Mouse (Mus musculus): Measurements from ENCODE around the gene Gcn1l1. TPM values are rescaled to one million over a fixed set of nuclear protein-coding genes. Genes with fewer than 3 reads are reported as not detected.

The Gcn1l1 gene
- polyA plus RNA-seq, 1 experiment from 2014 or later = 20.7 TPM

- H3K4me3 ChIP-seq (replicated peaks; ENCODE audit: low read depth, low read length) = no peak overlapping the region
- no peaks in the 10 kb centered on the region for H3K9me3 ChIP-seq (replicated peaks; ENCODE audit: low read length)
- H3K4me1 ChIP-seq (replicated peaks; ENCODE audit: insufficient read depth, low read length) = peaks cover 30% of the 10 kb centered on the region
- DNase-seq (ENCODE audit: low spot score) = no peak
- H3K36me3 ChIP-seq (ENCODE audit: insufficient read depth, low read length) = peaks cover 27% of the 10 kb centered on the region
- WGBS = 41% methylated on average over 5 of the region's 5 CpGs
- ATAC-seq (replicated peaks; ENCODE audit: low FRiP score, low read depth) = no peak
- H3K9ac ChIP-seq (ENCODE audit: low read depth, low read length) = no peak overlapping the region
- H3K27ac ChIP-seq = no peak overlapping the region
- no peaks in the 10 kb centered on the region for H3K27me3 ChIP-seq (ENCODE audit: insufficient read depth, low read length)
- TF ChIP-seq CTCF (IDR thresholded peaks at IDR 0.05; ENCODE audit: low read depth) = no peak
- H3K4me2 ChIP-seq (ENCODE audit: low read length) = peak overlapping the region; percentile 84; the same call in 1 of the 2 replicates
Measured at GRCm38 (mm10) chr5:115563771-115564585, 1.1 kb upstream of the Gcn1l1 start.

- WGBS = 0% methylated on average over 36 of the region's 46 CpGs
- DNase-seq (ENCODE audit: low spot score) = no peak
- no peak for TF ChIP-seq CTCF (IDR thresholded peaks at IDR 0.05; ENCODE audit: low read depth)
Measured at GRCm38 (mm10) chr5:115565403-115565802, 349 bp downstream of the Gcn1l1 start.

GRCm38 (mm10) chr5:115568681-115569080 is 3.6 kb downstream of the Gcn1l1 start:
- H3K9me3 ChIP-seq (replicated peaks; ENCODE audit: low read length) = no peaks in the 10 kb centered on the region
- no peak for ATAC-seq (replicated peaks; ENCODE audit: low FRiP score, low read depth)
- H3K4me3 ChIP-seq (replicated peaks; ENCODE audit: low read depth, low read length) = no peak overlapping the region
- WGBS = 21% methylated on average over 10 of the region's 10 CpGs
- H3K4me2 ChIP-seq (ENCODE audit: low read length) = no peak overlapping the region; the same call in 1 of the 2 replicates
- DNase-seq (ENCODE audit: low spot score) = peak; percentile 43
- H3K36me3 ChIP-seq (ENCODE audit: insufficient read depth, low read length) = peaks cover 10% of the 10 kb centered on the region
- no peaks in the 10 kb centered on the region for H3K27me3 ChIP-seq (ENCODE audit: insufficient read depth, low read length)
- peaks cover 38% of the 10 kb centered on the region for H3K4me1 ChIP-seq (replicated peaks; ENCODE audit: insufficient read depth, low read length)
- H3K9ac ChIP-seq (ENCODE audit: low read depth, low read length) = no peak overlapping the region
- no peak for TF ChIP-seq CTCF (IDR thresholded peaks at IDR 0.05; ENCODE audit: low read depth)
- H3K27ac ChIP-seq = peak overlapping the region; percentile 78

More at GRCm38 (mm10) chr5:115565403-115565802, 349 bp downstream of the Gcn1l1 start:
- no peaks in the 10 kb centered on the region for H3K9me3 ChIP-seq (replicated peaks; ENCODE audit: low read length)
- peaks cover 33% of the 10 kb centered on the region for H3K4me1 ChIP-seq (replicated peaks; ENCODE audit: insufficient read depth, low read length)
- ATAC-seq (replicated peaks; ENCODE audit: low FRiP score, low read depth) = peak; percentile 9
- H3K4me2 ChIP-seq (ENCODE audit: low read length) = peak overlapping the region; percentile 84
- peak overlapping the region; percentile 95 for H3K9ac ChIP-seq (ENCODE audit: low read depth, low read length)
- H3K27me3 ChIP-seq (ENCODE audit: insufficient read depth, low read length) = no peaks in the 10 kb centered on the region
- H3K27ac ChIP-seq = peak overlapping the region; percentile 72
- H3K36me3 ChIP-seq (ENCODE audit: insufficient read depth, low read length) = peaks cover 27% of the 10 kb centered on the region
- H3K4me3 ChIP-seq (replicated peaks; ENCODE audit: low read depth, low read length) = peak overlapping the region; percentile 94

GRCm38 (mm10) chr5:115569308-115569707 is 4.3 kb downstream of the Gcn1l1 start:
- H3K36me3 ChIP-seq (ENCODE audit: insufficient read depth, low read length) = 0 out of 2 replicates have a peak, but pooled peaks cover 7% of the 10 kb centered on the region
- no peaks in the 10 kb centered on the region for H3K9me3 ChIP-seq (replicated peaks; ENCODE audit: low read length)
- 52% methylated on average over 11 of the region's 11 CpGs for WGBS
- H3K4me3 ChIP-seq (replicated peaks; ENCODE audit: low read depth, low read length) = no peak overlapping the region
- ATAC-seq (replicated peaks; ENCODE audit: low FRiP score, low read depth) (no peak), DNase-seq (ENCODE audit: low spot score) (no peak)
- no peak overlapping the region for H3K9ac ChIP-seq (ENCODE audit: low read depth, low read length)
- TF ChIP-seq CTCF (IDR thresholded peaks at IDR 0.05; ENCODE audit: low read depth) = no peak
- H3K4me1 ChIP-seq (replicated peaks; ENCODE audit: insufficient read depth, low read length) = peaks cover 42% of the 10 kb centered on the region
- no peak overlapping the region; the same call in 1 of the 2 replicates for H3K4me2 ChIP-seq (ENCODE audit: low read length)
- peak overlapping the region; percentile 78 for H3K27ac ChIP-seq
- no peaks in the 10 kb centered on the region for H3K27me3 ChIP-seq (ENCODE audit: insufficient read depth, low read length)

- no peaks in the 10 kb centered on the region for H3K9me3 ChIP-seq (replicated peaks; ENCODE audit: low read length)
- H3K36me3 ChIP-seq (ENCODE audit: insufficient read depth, low read length) = 0 out of 2 replicates have a peak, but pooled peaks cover 7% of the 10 kb centered on the region
- H3K4me1 ChIP-seq (replicated peaks; ENCODE audit: insufficient read depth, low read length) = peaks cover 42% of the 10 kb centered on the region
- peak overlapping the region; percentile 78 for H3K27ac ChIP-seq
- no peaks in the 10 kb centered on the region for H3K27me3 ChIP-seq (ENCODE audit: insufficient read depth, low read length)
- no peak overlapping the region for H3K9ac ChIP-seq (ENCODE audit: low read depth, low read length)
- WGBS = 78% methylated on average over 4 of the region's 4 CpGs
- ATAC-seq (replicated peaks; ENCODE audit: low FRiP score, low read depth) (no peak), DNase-seq (ENCODE audit: low spot score) (no peak)
- no peak overlapping the region for H3K4me2 ChIP-seq (ENCODE audit: low read length)
- no peak overlapping the region for H3K4me3 ChIP-seq (replicated peaks; ENCODE audit: low read depth, low read length)
- TF ChIP-seq CTCF (IDR thresholded peaks at IDR 0.05; ENCODE audit: low read depth) = no peak
Measured at GRCm38 (mm10) chr5:115569721-115570120, 4.7 kb downstream of the Gcn1l1 start.

GRCm38 (mm10) chr5:115571086-115571485 is 6.0 kb downstream of the Gcn1l1 start:
- H3K36me3 ChIP-seq (ENCODE audit: insufficient read depth, low read length) = peaks cover 16% of the 10 kb centered on the region
- 95% methylated on average over 7 of the region's 7 CpGs for WGBS
- DNase-seq (ENCODE audit: low spot score) (no peak), ATAC-seq (replicated peaks; ENCODE audit: low FRiP score, low read depth) (no peak)
- no peak overlapping the region for H3K4me2 ChIP-seq (ENCODE audit: low read length)
- H3K9me3 ChIP-seq (replicated peaks; ENCODE audit: low read length) = no peaks in the 10 kb centered on the region
- H3K27ac ChIP-seq = no peak overlapping the region
- no peak overlapping the region for H3K4me3 ChIP-seq (replicated peaks; ENCODE audit: low read depth, low read length)
- no peaks in the 10 kb centered on the region for H3K27me3 ChIP-seq (ENCODE audit: insufficient read depth, low read length)
- H3K4me1 ChIP-seq (replicated peaks; ENCODE audit: insufficient read depth, low read length) = peaks cover 37% of the 10 kb centered on the region
- TF ChIP-seq CTCF (IDR thresholded peaks at IDR 0.05; ENCODE audit: low read depth) = no peak
- H3K9ac ChIP-seq (ENCODE audit: low read depth, low read length) = no peak overlapping the region

Data from kidney, postnatal 0 days (tissue).